Mouse (Mus musculus) CH12.LX (cell line): ENCODE data around the gene Pepd. TPM values are rescaled to one million over a fixed set of nuclear protein-coding genes. Genes with fewer than 3 reads are reported as not detected.
A peak's percentile ranks its signal among the peaks of the same experiment; 100 is the strongest.

ENCODE experiments used
- DNase-seq: peaks from one replicate; pipeline ENCODE4 v3.0.0-alpha.2; 2013; ENCODE audit errors: extremely low read depth
- H3K27ac ChIP-seq: 2 replicates; pipeline ENCODE4 v1.5.1; 2012; ENCODE audit warnings: low read depth, mild to moderate bottlenecking, control low read depth, moderate library complexity; ENCODE audit not compliant: insufficient read depth
- H3K27me3 ChIP-seq: replicated peaks from 2 replicates; pipeline ENCODE3; 2012; ENCODE audit warnings: inconsistent platforms
- H3K36me3 ChIP-seq, 2 experiments: replicated peaks in 1 of 2; 2 replicates each; pipeline versions ENCODE3 to v1.6.1; 2012; ENCODE audit warnings: inconsistent platforms in 1 of 2, low read length in 1 of 2, mild to moderate bottlenecking in 1 of 2, mixed read lengths in 1 of 2, moderate library complexity in 1 of 2; ENCODE audit not compliant: control insufficient read depth in 1 of 2, insufficient read depth in 1 of 2
- H3K4me1 ChIP-seq, 2 experiments: 2 replicates each; pipeline ENCODE4 v1.6.1; 2012; ENCODE audit warnings: inconsistent platforms in 1 of 2, moderate library complexity in 1 of 2; ENCODE audit not compliant: insufficient read depth in 2 of 2, control insufficient read depth in 1 of 2
- H3K4me2 ChIP-seq: 2 replicates; pipeline ENCODE4 v1.6.1; 2012; ENCODE audit warnings: low read depth, mild to moderate bottlenecking, control low read depth; ENCODE audit not compliant: poor library complexity, insufficient read depth, severe bottlenecking
- H3K4me3 ChIP-seq, 3 experiments: fragments of 150-350 bp in 1 of 3; sonication (generic) in 1 of 3; replicated peaks in 1 of 3; 2 replicates each; pipeline versions ENCODE3 to v1.5.1; 2011 to 2012; ENCODE audit warnings: low read depth in 2 of 3, low read length in 2 of 3, mild to moderate bottlenecking in 2 of 3, moderate library complexity in 2 of 3, control low read depth in 1 of 3, improper control_type of control experiment in 1 of 3, inconsistent platforms in 1 of 3, mixed read lengths in 1 of 3; ENCODE audit not compliant: poor library complexity in 1 of 3
- H3K79me2 ChIP-seq: replicated peaks from 2 replicates; pipeline ENCODE4 v1.6.1; 2012; ENCODE audit warnings: mild to moderate bottlenecking, moderate library complexity; ENCODE audit not compliant: control insufficient read depth, poor library complexity, insufficient read depth, severe bottlenecking; ENCODE audit errors: extremely low read depth
- H3K9ac ChIP-seq: 2 replicates; pipeline ENCODE4 v1.6.1; 2012; ENCODE audit warnings: low read depth, mild to moderate bottlenecking, control low read depth, moderate library complexity; ENCODE audit not compliant: insufficient read depth
- H3K9me3 ChIP-seq: replicated peaks from 2 replicates; pipeline ENCODE3; 2012; ENCODE audit warnings: low read length, inconsistent platforms, mixed read lengths
- E2F4 ChIP-seq: IDR thresholded peaks from 2 replicates; pipeline ENCODE4 v1.6.1; 2011; ENCODE audit warnings: low read depth, low read length, improper control_type of control experiment; ENCODE audit not compliant: insufficient replicate concordance
- ELF1 ChIP-seq: IDR thresholded peaks from 2 replicates; pipeline ENCODE4 v1.6.1; 2014; ENCODE audit warnings: low read depth, mild to moderate bottlenecking, inconsistent platforms, low read length, improper control_type of control experiment
- EP300 ChIP-seq: IDR thresholded peaks from 2 replicates; pipeline ENCODE4 v1.6.1; 2011; ENCODE audit warnings: low read length, improper control_type of control experiment
- IRF4 ChIP-seq: IDR thresholded peaks from 2 replicates; pipeline ENCODE4 v1.6.1; 2014; ENCODE audit warnings: low read depth, mild to moderate bottlenecking, inconsistent platforms, low read length, improper control_type of control experiment
- KAT2A ChIP-seq: IDR thresholded peaks from 2 replicates; pipeline ENCODE4 v1.6.1; 2012; ENCODE audit warnings: low read length, improper control_type of control experiment, inconsistent platforms; ENCODE audit not compliant: insufficient replicate concordance
- MAZ ChIP-seq: IDR thresholded peaks from 2 replicates; pipeline ENCODE4 v1.6.1; 2012; ENCODE audit warnings: low read depth, mild to moderate bottlenecking, inconsistent platforms, low read length, improper control_type of control experiment, moderate library complexity
- MEF2A ChIP-seq: IDR thresholded peaks from 2 replicates; pipeline ENCODE4 v1.6.1; 2014; ENCODE audit warnings: low read depth, mild to moderate bottlenecking, inconsistent platforms, low read length, improper control_type of control experiment, borderline replicate concordance
- MYC ChIP-seq: IDR thresholded peaks from 2 replicates; pipeline ENCODE4 v1.6.1; 2011; ENCODE audit warnings: low read depth, mild to moderate bottlenecking, improper control_type of control experiment, low read length
- NELFE ChIP-seq: IDR thresholded peaks from 2 replicates; pipeline ENCODE4 v1.6.1; 2011; ENCODE audit warnings: low read depth, low read length, improper control_type of control experiment
- NRF1 ChIP-seq: IDR thresholded peaks from 2 replicates; pipeline ENCODE4 v1.6.1; 2014; ENCODE audit warnings: low read depth, mild to moderate bottlenecking, inconsistent platforms, low read length, improper control_type of control experiment, moderate library complexity
- PAX5 ChIP-seq: IDR thresholded peaks from 2 replicates; pipeline ENCODE4 v1.6.1; 2012; ENCODE audit warnings: low read length, inconsistent platforms, mixed read lengths
- RAD21 ChIP-seq: IDR thresholded peaks from 2 replicates; pipeline ENCODE4 v1.6.1; 2011; ENCODE audit warnings: low read depth, mild to moderate bottlenecking, low read length, improper control_type of control experiment, moderate library complexity
- RCOR1 ChIP-seq: conservative IDR thresholded peaks from 2 replicates; pipeline ENCODE4 v1.6.1; 2012; ENCODE audit warnings: low read depth, mild to moderate bottlenecking, inconsistent platforms, low read length, improper control_type of control experiment
- SIN3A ChIP-seq: IDR thresholded peaks from 2 replicates; pipeline ENCODE4 v1.6.1; 2012; ENCODE audit warnings: low read length, improper control_type of control experiment, inconsistent platforms
- TCF12 ChIP-seq: IDR thresholded peaks from 2 replicates; pipeline ENCODE4 v1.6.1; 2014; ENCODE audit warnings: low read depth, mild to moderate bottlenecking, inconsistent platforms, low read length, improper control_type of control experiment
- UBTF ChIP-seq: IDR thresholded peaks from 2 replicates; pipeline ENCODE4 v1.6.1; 2012; ENCODE audit warnings: low read depth, mild to moderate bottlenecking, inconsistent platforms, low read length, improper control_type of control experiment, moderate library complexity
- ZKSCAN1 ChIP-seq: IDR thresholded peaks from 2 replicates; pipeline ENCODE4 v1.6.1; 2012; ENCODE audit warnings: low read depth, inconsistent platforms, low read length, improper control_type of control experiment, borderline replicate concordance
- ZMIZ1 ChIP-seq: IDR thresholded peaks from 2 replicates; pipeline ENCODE4 v1.6.1; 2012; ENCODE audit warnings: low read depth, mild to moderate bottlenecking, inconsistent platforms, low read length, improper control_type of control experiment
- ZNF384 ChIP-seq: IDR thresholded peaks from 2 replicates; pipeline ENCODE4 v1.6.1; 2012; ENCODE audit warnings: low read depth, low read length, improper control_type of control experiment, inconsistent platforms
- dilution Hi-C: fragments of 300-500 bp; cut with MboI; formaldehyde crosslinking; loops from 2 replicates; pipeline ENCODE4 v1.14.3; 2020; ENCODE audit warnings: low sequenced_read_pairs; ENCODE audit not compliant: extremely low pct_unique_long_range_greater_than_20kb, extremely low pct_ligation_motif_present
- in situ Hi-C: fragments of 300-500 bp; cut with MboI; formaldehyde crosslinking; loops from 3 replicates; pipeline ENCODE4 v1.14.3; 2019; ENCODE audit warnings: low sequenced_read_pairs, low pct_ligation_motif_present, low pct_unique_long_range_greater_than_20kb, mixed read lengths
- polyA plus RNA-seq: library from polyadenylated mRNA; unstranded; fragments of >175 nt; gene quantifications from 2 replicates; pipeline ENCODE4 v1.2.1, GENCODE M21; 2012; ENCODE audit warnings: low read depth; ENCODE audit not compliant: insufficient read length
- total RNA-seq, 2 experiments: library from RNA; depleted of rRNA; stranded (reverse); fragments of 300-350 nt in 1 of 2; fragments of >200 nt in 1 of 2; gene quantifications; 2 replicates each; pipeline ENCODE4 v1.2.3; 2012 to 2014

Pepd gene
- total and polyA plus RNA-seq, 3 experiments, result 52.4 to 68.3 (median 53.5) TPM

DNA sequence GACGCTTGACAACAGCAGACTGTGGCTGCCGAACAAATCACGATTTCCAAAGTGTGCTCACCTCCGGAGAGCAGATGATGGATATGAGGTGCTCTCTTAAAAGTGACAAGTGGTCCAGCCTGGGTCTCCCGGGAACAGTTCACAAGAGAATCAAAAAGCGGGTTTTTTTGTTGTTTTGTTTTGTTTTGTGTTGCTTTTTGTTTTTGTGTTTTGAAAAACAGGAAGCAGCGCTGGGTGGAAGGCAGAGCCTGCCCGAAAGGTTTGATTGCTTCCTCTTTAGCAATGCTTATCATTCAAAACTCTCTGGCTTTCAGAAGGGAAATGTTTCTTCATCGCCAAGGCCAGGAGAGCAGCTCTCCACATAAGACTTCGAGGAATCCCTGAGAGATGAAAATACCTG lies 144.8 kb downstream of the Pepd start:
- Histone ChIP-seq H3K79me2 (peaks cover 38% of the 10 kb centered on the region), H3K9ac (peak overlapping the region; percentile 73), H3K36me3 (peaks cover 2 to 11% of the 10 kb centered on the region in 2 experiments), H3K27ac (peak overlapping the region; percentile 70), H3K4me3 (peak overlapping the region; percentile 38 to 93 (median 51)), H3K27me3 (no peaks in the 10 kb centered on the region), H3K4me2 (peak overlapping the region; percentile 88), H3K9me3 (peaks cover 5% of the 10 kb centered on the region)
- in situ Hi-C loops (no loop called here), dilution Hi-C loops (no loop called here)
- DNase-seq, result peak; percentile 33
- TF ChIP-seq NRF1 (no peak), IRF4 (no peak), SIN3A (peak; percentile 26; the same call in 1 of the 2 replicates), ELF1 (peak; percentile 35; the same call in 1 of the 2 replicates), EP300 (peak; percentile 32; the same call in 1 of the 2 replicates), KAT2A (no peak), UBTF (no peak), E2F4 (no peak), NELFE (no peak), ZNF384 (no peak), PAX5 (no peak), MEF2A (no peak), ZMIZ1 (no peak), TCF12 (no peak), RAD21 (no peak), MAZ (0 out of 2 replicates have a peak, but pooled peaks have one; percentile 35), RCOR1 (no peak), ZKSCAN1 (no peak), MYC (no peak)
- TF ChIP-seq, all 38 proteins: peak for 4
- H3K4me1 ChIP-seq, result peaks cover 3 to 40% of the 10 kb centered on the region in 2 experiments; a peak in 3 of 4 replicates

DNA sequence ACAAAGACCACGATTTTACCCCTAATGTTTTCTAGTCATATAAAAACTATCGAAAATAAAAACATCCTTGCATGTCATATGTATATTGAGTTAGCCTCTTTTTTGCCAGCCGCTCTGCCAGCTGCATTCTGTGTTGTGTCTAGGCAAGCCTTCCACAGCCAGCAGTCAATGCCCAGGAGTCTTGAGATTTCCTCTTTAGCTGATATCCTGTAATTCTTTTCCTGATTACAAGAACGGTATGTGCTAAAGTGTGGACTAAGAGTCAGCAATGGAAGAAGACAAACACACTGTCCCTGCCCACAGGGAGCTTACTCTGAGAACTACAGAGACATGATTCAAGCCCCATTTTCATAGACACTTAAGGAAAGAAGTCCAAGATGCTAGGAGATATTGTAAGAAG lies 145.4 kb downstream of the Pepd start:
- in situ Hi-C loops, result no loop called here
- H3K9me3 ChIP-seq, result peaks cover 5% of the 10 kb centered on the region
- no peak overlapping the region for H3K4me2 ChIP-seq
- no peak overlapping the region for H3K4me3 ChIP-seq
- dilution Hi-C loops, result no loop called here
- no peaks in the 10 kb centered on the region for H3K27me3 ChIP-seq
- peaks cover 1 to 35% of the 10 kb centered on the region in 2 experiments; a peak in 3 of 4 replicates for H3K4me1 ChIP-seq
- no peak overlapping the region for H3K27ac ChIP-seq
- peaks cover 33% of the 10 kb centered on the region for H3K79me2 ChIP-seq
- peaks cover 2 to 10% of the 10 kb centered on the region in 2 experiments for H3K36me3 ChIP-seq
- DNase-seq, result no peak
- TF ChIP-seq E2F4 (no peak), TCF12 (no peak)
- no peak overlapping the region for H3K9ac ChIP-seq
